Mouse (Mus musculus) urinary bladder, postnatal 4 days (tissue): ENCODE data around the gene 2310011J03Rik.

ENCODE experiments used
- DNase-seq, 2 experiments: peaks; one replicate each; pipeline ENCODE4 v3.0.0; 2021 to 2022; ENCODE audit warnings: low spot score in 2 of 2

The 2310011J03Rik gene

GRCm38 (mm10) chr10:80315315-80315714, 5.0 kb downstream of the 2310011J03Rik start:
- DNase-seq = no peak

- DNase-seq = no peak
Observed at GRCm38 (mm10) chr10:80314494-80315001, 5.8 kb downstream of the 2310011J03Rik start.

- no peak for DNase-seq
Observed at GRCm38 (mm10) chr10:80313627-80314201, 6.6 kb downstream of the 2310011J03Rik start.

DNA sequence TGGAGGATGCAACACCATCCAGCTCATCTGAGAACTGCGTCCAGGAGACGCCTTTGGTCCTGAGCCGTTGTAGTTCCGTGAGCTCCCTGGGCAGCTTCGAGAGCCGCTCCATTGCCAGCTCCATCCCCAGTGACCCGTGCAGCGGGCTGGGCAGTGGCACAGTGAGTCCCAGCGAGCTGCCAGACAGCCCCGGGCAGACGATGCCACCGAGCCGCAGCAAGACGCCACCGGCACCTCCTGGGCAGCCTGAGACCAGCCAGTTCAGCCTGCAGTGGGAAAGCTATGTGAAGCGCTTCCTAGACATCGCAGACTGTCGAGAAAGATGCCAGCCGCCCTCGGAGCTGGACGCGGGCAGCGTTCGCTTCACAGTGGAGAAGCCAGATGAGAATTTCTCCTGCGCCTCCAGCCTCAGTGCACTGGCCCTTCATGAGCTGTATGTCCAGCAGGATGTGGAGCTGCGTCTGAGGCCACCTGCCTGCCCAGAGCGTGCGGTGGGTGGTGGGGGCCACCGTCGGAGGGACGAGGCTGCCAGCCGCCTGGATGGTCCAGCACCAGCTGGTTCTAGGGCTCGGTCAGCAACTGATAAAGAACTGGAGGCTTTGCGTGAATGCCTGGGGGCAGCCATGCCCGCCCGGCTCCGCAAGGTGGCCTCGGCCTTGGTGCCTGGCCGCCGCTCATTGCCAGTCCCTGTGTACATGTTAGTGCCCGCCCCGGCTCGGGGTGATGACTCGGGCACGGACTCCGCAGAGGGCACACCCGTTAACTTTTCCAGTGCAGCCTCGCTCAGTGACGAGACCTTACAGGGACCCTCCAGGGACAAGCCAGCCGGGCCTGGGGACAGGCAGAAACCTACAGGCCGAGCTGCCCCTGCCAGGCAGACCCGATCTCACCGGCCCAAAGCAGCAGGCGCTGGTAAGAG, 7.5 kb downstream of the 2310011J03Rik start:
- no peak for DNase-seq

DNA sequence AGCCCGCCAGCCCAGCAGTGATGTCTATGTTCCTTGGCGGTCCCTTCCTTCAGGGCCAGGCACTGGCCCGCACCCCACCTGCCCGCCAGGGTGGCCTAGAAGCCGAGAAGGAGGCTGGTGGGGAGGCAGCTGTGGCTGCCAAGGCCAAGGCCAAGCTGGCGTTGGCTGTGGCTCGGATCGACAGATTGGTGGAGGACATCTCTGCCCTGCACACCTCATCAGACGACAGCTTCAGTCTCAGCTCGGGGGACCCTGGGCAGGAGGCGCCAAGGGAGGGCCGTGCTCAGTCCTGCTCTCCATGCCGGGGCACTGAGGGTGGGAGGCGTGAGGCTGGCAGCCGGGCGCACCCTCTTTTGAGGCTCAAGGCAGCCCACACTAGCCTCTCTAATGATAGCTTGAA, 8.8 kb downstream of the 2310011J03Rik start:
- no peak for DNase-seq

- DNase-seq = no peak
Observed at GRCm38 (mm10) chr10:80304862-80305261, 15.5 kb downstream of the 2310011J03Rik start.

- DNase-seq = no peak
Observed at GRCm38 (mm10) chr10:80304458-80304857, 15.9 kb downstream of the 2310011J03Rik start.

DNA sequence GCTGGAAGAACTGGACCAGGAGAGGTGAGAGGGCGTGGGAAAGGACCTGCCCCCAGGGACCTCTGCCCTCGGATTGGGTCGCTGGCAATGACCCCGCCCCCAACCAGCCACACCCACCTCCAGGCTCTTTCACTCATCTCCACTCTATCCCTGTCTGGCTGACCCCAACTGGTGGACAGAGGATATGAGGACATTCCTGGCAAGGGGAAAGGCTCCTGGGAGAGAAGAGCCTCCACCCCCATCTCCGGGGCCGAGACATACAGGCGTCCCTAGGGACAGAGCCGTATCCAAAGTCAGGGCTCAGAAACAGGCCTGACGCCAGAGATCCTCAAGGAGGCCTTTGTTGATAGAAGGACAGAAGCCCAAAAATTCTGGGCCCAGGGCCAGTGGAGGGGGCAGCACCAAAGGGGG, 17.9 kb downstream of the 2310011J03Rik start:
- DNase-seq = peak; percentile 72 to 75

DNA sequence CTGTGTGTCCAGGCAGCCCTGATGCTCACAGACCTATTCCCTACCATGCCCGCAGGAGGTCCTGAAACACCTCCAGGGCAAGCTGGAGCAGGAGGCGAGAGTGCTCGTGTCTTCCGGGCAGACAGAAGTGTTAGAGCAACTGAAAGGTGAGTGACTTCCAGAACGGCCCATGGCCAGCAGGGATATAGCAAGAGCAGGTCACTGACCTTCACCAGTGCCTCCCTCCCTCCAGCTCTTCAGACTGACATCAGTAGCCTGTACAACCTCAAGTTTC, 18.3 kb downstream of the 2310011J03Rik start:
- no peak for DNase-seq

DNA sequence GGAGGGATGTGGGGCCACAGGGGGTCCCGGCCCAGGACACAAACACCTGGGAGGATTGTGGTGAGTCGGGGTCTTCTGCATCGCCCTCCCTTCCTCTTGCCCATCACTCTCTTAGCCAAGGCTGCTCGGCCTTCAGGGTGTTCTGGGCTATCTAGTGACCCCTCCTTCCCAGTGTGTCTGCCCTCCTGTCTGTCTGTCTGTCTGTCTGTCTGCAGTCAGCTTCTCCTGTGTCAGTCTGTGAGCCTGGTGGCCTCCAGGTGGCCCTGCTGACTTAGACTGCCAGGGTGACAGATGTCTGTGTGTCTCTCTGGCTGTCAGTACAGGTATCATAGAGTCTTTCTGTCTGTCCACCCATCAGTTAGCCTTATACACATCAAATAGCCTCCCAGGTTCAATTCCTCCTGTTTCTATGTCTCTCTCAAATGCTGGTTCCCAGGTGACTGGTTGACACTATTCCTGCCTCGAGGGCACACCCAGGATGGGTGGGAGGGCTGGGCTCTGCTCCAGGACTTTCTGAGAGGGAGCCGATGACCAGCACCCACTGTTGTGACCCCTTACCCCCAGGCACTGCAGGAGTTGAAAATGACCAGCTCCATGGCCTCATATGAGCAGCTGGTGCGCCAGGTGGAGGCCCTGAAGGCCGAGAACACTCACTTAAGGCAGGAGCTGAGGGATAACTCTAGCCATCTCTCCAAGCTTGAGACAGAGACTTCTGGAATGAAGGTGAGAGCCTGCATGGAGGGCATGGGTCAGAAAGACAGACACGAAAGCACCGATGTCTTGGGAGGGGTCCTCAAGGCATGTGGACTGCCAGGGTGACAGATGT, 18.9 kb downstream of the 2310011J03Rik start:
- DNase-seq = no peak

DNA sequence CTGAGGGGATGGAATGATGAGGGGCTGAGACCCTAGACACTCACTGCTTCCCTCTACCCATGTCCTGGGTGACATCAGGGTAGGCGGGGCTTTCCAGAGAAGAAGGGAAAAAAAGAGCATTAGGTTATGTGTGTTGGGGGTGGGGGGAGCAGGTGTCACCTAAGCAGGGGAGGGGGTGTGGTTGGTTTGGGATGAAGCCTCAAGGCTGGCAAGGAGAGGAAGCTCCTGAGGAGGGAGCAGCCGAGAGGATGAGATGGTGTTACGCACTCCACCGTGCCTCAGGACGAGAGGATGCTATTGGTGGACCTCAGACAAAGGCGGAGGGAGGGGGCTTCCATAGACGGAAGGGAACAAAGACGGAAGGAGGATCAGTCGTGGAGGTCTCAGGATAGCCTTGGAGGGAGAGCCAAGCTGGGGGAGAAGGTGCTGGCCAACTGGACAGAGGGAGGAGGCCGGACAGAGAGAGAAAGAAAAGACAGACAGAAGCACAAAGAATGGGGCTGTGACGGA, 19.6 kb downstream of the 2310011J03Rik start:
- DNase-seq = no peak

GRCm38 (mm10) chr10:80299824-80300223, 20.5 kb downstream of the 2310011J03Rik start:
- no peak for DNase-seq

DNA sequence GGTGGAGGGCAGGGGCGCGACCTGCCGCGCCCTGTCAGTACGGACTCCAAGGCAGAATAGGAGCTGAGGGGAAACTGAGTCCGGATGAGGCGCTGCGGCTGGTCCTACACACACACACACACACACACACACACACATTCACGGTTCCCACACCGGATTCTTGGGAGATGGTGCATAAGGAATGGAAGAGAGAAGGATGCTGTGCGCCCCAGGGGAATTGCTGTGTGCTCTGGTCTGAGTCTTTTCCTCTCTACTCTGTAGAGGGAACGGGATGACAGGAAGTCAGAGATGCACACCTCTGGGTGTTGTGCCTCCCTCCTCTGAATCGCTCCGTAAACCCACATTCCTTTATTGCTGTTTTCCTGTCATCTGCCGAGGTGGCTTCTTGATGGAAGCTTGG, 21.0 kb downstream of the 2310011J03Rik start:
- DNase-seq = no peak

DNA sequence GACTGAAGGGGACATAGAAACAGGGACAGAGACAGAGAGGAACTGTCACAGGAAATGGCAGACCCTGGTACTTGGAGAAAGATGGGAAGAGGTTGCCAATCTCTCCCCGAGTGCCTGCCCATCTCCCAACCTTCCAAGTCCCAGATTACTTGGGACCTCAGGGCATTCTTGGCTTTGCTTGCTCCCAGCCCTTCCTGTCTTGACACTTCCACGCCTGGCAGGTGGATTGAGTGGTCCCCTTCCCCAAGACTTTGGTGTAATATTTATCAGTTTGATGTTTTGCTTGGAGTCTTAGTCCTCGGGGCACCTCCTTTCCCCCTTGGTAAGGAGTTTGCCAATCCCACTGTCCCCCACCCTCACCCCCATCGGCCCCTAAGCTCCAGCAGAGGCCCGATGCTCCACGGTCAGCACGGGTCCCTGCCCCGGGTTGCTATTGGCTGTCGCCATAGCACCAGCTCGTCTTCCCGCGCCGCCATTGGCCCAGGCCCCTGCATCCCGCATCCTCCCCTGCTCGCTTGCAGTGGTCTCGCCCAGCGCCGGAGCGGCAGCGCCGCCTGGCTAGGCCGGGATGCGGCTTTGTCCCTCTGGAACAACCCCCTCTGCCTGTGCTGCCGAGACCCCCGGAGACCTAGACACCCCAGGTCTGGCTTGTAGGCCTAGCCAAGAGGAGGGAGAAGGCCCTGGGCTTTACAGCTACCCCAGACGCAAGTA, 21.6 kb downstream of the 2310011J03Rik start:
- no peak for DNase-seq

- DNase-seq = no peak
Observed at GRCm38 (mm10) chr10:80297526-80298133, 22.7 kb downstream of the 2310011J03Rik start.

DNA sequence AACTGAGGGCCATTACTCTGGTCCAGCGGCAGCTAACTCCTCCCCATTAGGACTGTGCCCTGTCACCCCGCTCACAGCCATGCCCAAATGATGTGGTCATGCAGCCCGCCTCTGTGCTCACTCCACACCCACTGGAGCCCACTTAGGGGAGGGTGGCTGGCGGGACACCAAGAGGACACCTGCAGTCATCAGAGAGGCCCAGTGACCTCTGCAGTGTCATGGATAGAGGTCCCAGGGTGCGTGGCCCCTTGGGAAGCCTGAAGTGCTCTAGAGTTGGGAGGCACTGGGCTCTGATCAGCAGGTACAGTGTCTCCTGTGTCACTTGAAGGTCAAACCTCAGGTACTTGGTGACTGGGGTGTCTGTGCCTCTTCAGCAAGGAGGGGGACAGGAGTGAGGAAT, 23.5 kb downstream of the 2310011J03Rik start:
- no peak for DNase-seq

DNA sequence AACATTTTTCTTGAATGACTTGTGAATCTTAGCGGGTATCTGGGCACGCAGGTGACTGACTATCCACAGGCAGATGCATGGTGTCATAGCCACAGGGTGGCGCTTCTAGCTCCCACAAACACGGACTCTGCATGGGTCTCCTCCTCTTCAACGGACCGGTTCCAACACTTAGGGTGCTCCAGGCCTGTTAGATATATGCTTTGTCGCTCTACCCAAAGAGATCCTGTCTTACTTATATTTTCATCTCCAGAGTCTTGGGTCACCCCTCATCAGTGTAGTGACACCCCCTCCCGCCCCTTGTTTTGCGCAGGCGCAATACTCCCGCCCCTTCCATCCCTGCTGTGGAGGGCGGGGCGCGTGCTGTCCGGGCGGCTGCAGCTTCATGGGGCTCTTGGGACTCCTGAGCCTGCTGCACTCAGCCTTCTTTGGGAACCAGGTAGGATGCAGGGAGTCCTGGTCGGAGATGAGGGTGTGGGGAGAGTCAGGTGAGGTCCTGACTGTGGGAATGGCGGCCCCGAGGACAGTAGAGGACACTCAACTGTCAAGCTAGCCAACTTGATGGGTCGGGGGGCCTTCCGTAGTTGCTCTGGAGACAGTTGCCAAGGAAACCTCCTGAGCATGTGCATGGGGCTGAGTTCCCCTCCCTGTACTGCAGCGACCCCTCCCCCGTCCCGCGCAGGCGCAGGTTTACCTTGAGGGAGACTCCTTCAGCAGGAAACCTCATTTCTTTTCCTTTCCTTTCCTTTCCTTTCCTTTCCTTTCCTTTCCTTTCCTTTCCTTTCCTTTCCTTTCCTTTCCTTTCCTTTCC, 24.5 kb downstream of the 2310011J03Rik start, which contains the start of gene Apc2:
Gene Apc2 (plus strand): TSS at position 360 of the 808 bp plus-strand sequence.
- DNase-seq = peak in 1 of 2 experiments; percentile 64

- DNase-seq = no peak
Observed at GRCm38 (mm10) chr10:80294788-80295303, 25.5 kb downstream of the 2310011J03Rik start.

- DNase-seq = no peak
Observed at GRCm38 (mm10) chr10:80294311-80294710, 26.0 kb downstream of the 2310011J03Rik start.

DNA sequence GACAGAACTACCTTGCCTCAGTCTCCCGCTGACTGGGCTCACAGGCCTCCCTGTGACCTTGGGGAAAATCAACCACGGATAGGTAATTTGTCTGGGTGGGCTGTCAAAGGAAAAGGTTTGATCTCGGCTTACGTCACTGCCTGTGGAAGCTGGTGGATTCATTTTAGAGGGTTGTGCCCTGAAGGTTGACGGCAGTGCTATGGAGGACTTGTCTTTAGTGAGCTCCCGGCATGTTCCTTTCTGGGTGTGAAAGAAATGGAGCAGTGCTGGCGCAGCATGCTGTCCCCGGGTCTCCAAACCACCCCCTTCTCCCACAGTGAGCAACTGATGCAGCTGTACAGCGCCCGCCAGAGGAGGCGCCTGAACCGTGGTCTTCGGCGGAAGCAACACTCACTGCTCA, 27.0 kb downstream of the 2310011J03Rik start:
- no peak for DNase-seq
